ENCODE assay signal across 8 mouse cellular contexts in the genomic region with DNA sequence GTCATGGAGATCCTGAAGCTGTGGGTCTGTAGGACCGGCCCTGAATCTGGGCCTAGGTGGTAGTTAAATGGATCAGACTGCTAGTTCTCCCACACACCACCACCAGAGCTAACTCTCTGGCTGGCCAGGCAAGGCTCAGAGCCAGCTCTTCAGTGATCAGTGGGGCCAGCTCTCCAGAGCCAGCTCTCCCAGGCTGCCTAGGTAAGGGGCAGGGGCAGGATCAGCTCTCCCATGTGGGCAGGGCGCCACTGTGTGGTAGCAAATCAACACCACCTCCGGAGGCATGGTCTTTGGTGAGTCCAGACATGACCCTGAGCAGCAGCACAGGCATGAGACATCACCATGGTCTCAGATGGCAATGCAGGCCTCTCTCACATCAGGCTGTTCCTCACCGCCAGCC. TPM values are rescaled to one million over a fixed set of nuclear protein-coding genes. Genes with fewer than 3 reads are reported as not detected.
DNase-seq lines count a peak whose midpoint lies in the region; ATAC-seq lines count a peak whose summit lies in the region.

No protein-coding gene starts in this region.

- no peak overlapping the region for H3K4me2 ChIP-seq in liver, embryonic 15.5 days

- no peaks in the 10 kb centered on the region for H3K27me3 ChIP-seq in embryonic facial prominence, embryonic 10.5 days (replicated peaks; ENCODE audit: low read depth, poor library complexity, severe bottlenecking)
- H3K27me3 ChIP-seq in liver, embryonic 15.5 days = no peaks in the 10 kb centered on the region

- peak; percentile 28; the same call in 1 of the 2 replicates for ATAC-seq in liver, embryonic 15.5 days (ENCODE audit: insufficient read depth)

- H3K36me3 ChIP-seq in embryonic facial prominence, embryonic 10.5 days (replicated peaks) = peaks cover 18% of the 10 kb centered on the region
- no peaks in the 10 kb centered on the region for H3K36me3 ChIP-seq in liver, embryonic 15.5 days (replicated peaks)

- no peaks in the 10 kb centered on the region for H3K4me1 ChIP-seq in embryonic facial prominence, embryonic 10.5 days
- no peaks in the 10 kb centered on the region for H3K4me1 ChIP-seq in liver, embryonic 15.5 days (replicated peaks)

- no peaks in the 10 kb centered on the region for H3K9me3 ChIP-seq in embryonic facial prominence, embryonic 10.5 days
- no peaks in the 10 kb centered on the region for H3K9me3 ChIP-seq in liver, embryonic 15.5 days (replicated peaks)

- WGBS in embryonic facial prominence, embryonic 10.5 days = 67% methylated on average over 4 of the region's 4 CpGs
- WGBS in liver, embryonic 15.5 days (ENCODE audit: insufficient replicate concordance) = 58% methylated on average over 4 of the region's 4 CpGs

- H3K4me3 ChIP-seq in embryonic facial prominence, embryonic 10.5 days = no peak overlapping the region
- H3K4me3 ChIP-seq in liver, embryonic 15.5 days (replicated peaks) = no peak overlapping the region

- no peak overlapping the region for H3K27ac ChIP-seq in embryonic facial prominence, embryonic 10.5 days (replicated peaks)
- no peak overlapping the region for H3K27ac ChIP-seq in liver, embryonic 15.5 days (replicated peaks)

- no peak overlapping the region for H3K9ac ChIP-seq in liver, embryonic 15.5 days

- DNase-seq in layer of hippocampus, adult 9-11 months = peak; percentile 42
- DNase-seq in layer of hippocampus, adult 8-10 months (ENCODE audit: low spot score in 2 of 2) = no peak
- DNase-seq in MN1 (ENCODE audit: low spot score) = peak; percentile 79
- peak; percentile 46 for DNase-seq in embryonic facial prominence, embryonic 10.5 days (ENCODE audit: low spot score)
- peak; percentile 74 for DNase-seq in heart, postnatal 4 days
- DNase-seq in ovary, postnatal 10 days (ENCODE audit: low spot score) = peak; percentile 16
- peak; percentile 24 for DNase-seq in yolk sac, embryonic 10.5 days (ENCODE audit: low spot score)

RNA-seq across cellular contexts. Expression of gene Zrsr1, which starts 15.0 kb away (rescaled TPM):
- total RNA-seq in layer of hippocampus, adult 8-10 months (2022) = 10 to 100 TPM; 57.8 to 76.0 (median 69.8) TPM
- 2.4 TPM in 2 replicates for polyA plus RNA-seq in embryonic facial prominence, embryonic 10.5 days (2016; fragmentation: Nextera tagmentation; extraction: Ambion mirVana)
- 1 to 10 TPM; 8.2 to 8.7 TPM for total RNA-seq in heart, postnatal 4 days (2021)
- 1.9 and 2.6 TPM in 2 replicates for polyA plus RNA-seq in liver, embryonic 15.5 days (2015; fragmentation: Nextera tagmentation; extraction: Ambion mirVana)

RNA-seq across cellular contexts. Expression of gene Gm28048, which starts 25.1 kb away (rescaled TPM):
- 10 to 100 TPM in 2 of 4 experiments, 1 to 10 TPM in 2; 8.8 to 14.8 (median 10.3) TPM for total RNA-seq in layer of hippocampus, adult 8-10 months (2022)
- 4.3 and 4.6 TPM in 2 replicates for polyA plus RNA-seq in embryonic facial prominence, embryonic 10.5 days (2016; fragmentation: Nextera tagmentation; extraction: Ambion mirVana)
- total RNA-seq in heart, postnatal 4 days (2021) = 1 to 10 TPM; 7.6 to 8.1 TPM
- polyA plus RNA-seq in liver, embryonic 15.5 days (2015; fragmentation: Nextera tagmentation; extraction: Ambion mirVana) = 8.9 and 9.2 TPM in 2 replicates

RNA-seq across cellular contexts. Expression of gene Commd1, which starts 25.4 kb away (rescaled TPM):
- 10 to 100 TPM; 39.0 to 59.9 (median 56.6) TPM for total RNA-seq in layer of hippocampus, adult 8-10 months (2022)
- 367 and 371 TPM in 2 replicates for polyA plus RNA-seq in embryonic facial prominence, embryonic 10.5 days (2016; fragmentation: Nextera tagmentation; extraction: Ambion mirVana)
- 100 to 1,000 TPM; 161 to 186 TPM for total RNA-seq in heart, postnatal 4 days (2021)
- 153 and 167 TPM in 2 replicates for polyA plus RNA-seq in liver, embryonic 15.5 days (2015; fragmentation: Nextera tagmentation; extraction: Ambion mirVana)

RNA-seq across cellular contexts. Expression of gene Cct4, which starts 33.5 kb away (rescaled TPM):
- 100 to 1,000 TPM in 2 of 4 experiments, 10 to 100 TPM in 2; 93.7 to 125 (median 110) TPM for total RNA-seq in layer of hippocampus, adult 8-10 months (2022)
- 422 and 440 TPM in 2 replicates for polyA plus RNA-seq in embryonic facial prominence, embryonic 10.5 days (2016; fragmentation: Nextera tagmentation; extraction: Ambion mirVana)
- total RNA-seq in heart, postnatal 4 days (2021) = 100 to 1,000 TPM; 150 to 156 TPM
- polyA plus RNA-seq in liver, embryonic 15.5 days (2015; fragmentation: Nextera tagmentation; extraction: Ambion mirVana) = 114 and 123 TPM in 2 replicates

RNA-seq across cellular contexts. Expression of gene Fam161a, which starts 50.5 kb away (rescaled TPM):
- total RNA-seq in layer of hippocampus, adult 8-10 months (2022) = 1 to 10 TPM; 4.1 to 5.6 (median 4.8) TPM
- polyA plus RNA-seq in embryonic facial prominence, embryonic 10.5 days (2016; fragmentation: Nextera tagmentation; extraction: Ambion mirVana) = 2.8 and 2.9 TPM in 2 replicates
- total RNA-seq in heart, postnatal 4 days (2021) = 1 to 10 TPM; 1.7 to 2.0 TPM
- polyA plus RNA-seq in liver, embryonic 15.5 days (2015; fragmentation: Nextera tagmentation; extraction: Ambion mirVana) = 0.59 and 1.4 TPM in 2 replicates

Comparison
In these comparisons a context has a peak if more than half of its experiments do, and no peak if none do; other contexts are left out.
1. DNase-seq: peak in layer of hippocampus, adult 9-11 months (single experiment), MN1 (single experiment), embryonic facial prominence, embryonic 10.5 days (single experiment), heart, postnatal 4 days (single experiment), ovary, postnatal 10 days (single experiment) and yolk sac, embryonic 10.5 days (single experiment); none in layer of hippocampus, adult 8-10 months (0 of 2).
2. RNA of gene Zrsr1, which starts 15.0 kb away (total RNA-seq): 57.8 to 76.0 TPM in layer of hippocampus, adult 8-10 months; 8.2 to 8.7 TPM in heart, postnatal 4 days; every median in the first group is over 4 times any median in the second.